Mouse (Mus musculus) heart, embryonic 13.5 days (tissue): Measurements from ENCODE around the gene Elmsan1. TPM values are rescaled to one million over a fixed set of nuclear protein-coding genes. Genes with fewer than 3 reads are reported as not detected.

ENCODE experiments used
- ATAC-seq: fragments of 200-750 bp; cut with Nextera tagmentation; 2 replicates; pipeline ENCODE4 v1.8.0; 2017; ENCODE audit warnings: moderate TSS enrichment; ENCODE audit not compliant: insufficient number of reproducible peaks, low FRiP score, low TSS enrichment; ENCODE audit errors: extremely low read depth
- H3K27ac ChIP-seq: fragments of 300-500 bp; sonication (generic); replicated peaks from 2 replicates; pipeline ENCODE4 v1.5.1; 2015; ENCODE audit warnings: moderate library complexity, mild to moderate bottlenecking, inconsistent platforms
- H3K27me3 ChIP-seq: fragments of 300-500 bp; sonication (generic); replicated peaks from 2 replicates; pipeline ENCODE4 v1.6.1; 2015; ENCODE audit warnings: mild to moderate bottlenecking, inconsistent platforms
- H3K36me3 ChIP-seq: fragments of 300-500 bp; sonication (generic); 2 replicates; pipeline ENCODE4 v1.6.1; 2015; ENCODE audit warnings: mild to moderate bottlenecking, inconsistent platforms
- H3K4me1 ChIP-seq: fragments of 300-500 bp; sonication (generic); 2 replicates; pipeline ENCODE4 v1.6.1; 2015; ENCODE audit warnings: inconsistent platforms
- H3K4me2 ChIP-seq: fragments of 300-500 bp; sonication (generic); 2 replicates; pipeline ENCODE4 v1.6.1; 2015; ENCODE audit warnings: inconsistent platforms, mild to moderate bottlenecking, moderate library complexity
- H3K4me3 ChIP-seq: fragments of 300-500 bp; sonication (generic); 2 replicates; pipeline ENCODE4 v1.5.1; 2015; ENCODE audit warnings: moderate library complexity, mild to moderate bottlenecking, inconsistent platforms
- H3K9ac ChIP-seq: fragments of 300-500 bp; sonication (generic); 2 replicates; pipeline ENCODE4 v1.6.1; 2015; ENCODE audit warnings: inconsistent platforms, mild to moderate bottlenecking, moderate library complexity
- H3K9me3 ChIP-seq: fragments of 300-500 bp; sonication (generic); 2 replicates; pipeline ENCODE4 v1.6.1; 2016; ENCODE audit warnings: inconsistent platforms
- WGBS: fragments of 180-500 bp; shearing (Covaris S2); methylation state at CpG from one replicate; pipeline ENCODE4 v1.1.7; 2015; ENCODE audit warnings: mixed read lengths; 5-methylcytosine and 5-hydroxymethylcytosine counted together
- polyA plus RNA-seq: library from polyadenylated mRNA; unstranded; fragments of >200 nt; fragmentation: Nextera tagmentation; extraction: Ambion mirVana; gene quantifications from 2 replicates; pipeline ENCODE4 v1.2.1, GENCODE M21; 2015

The Elmsan1 gene
- polyA plus RNA-seq, 1 experiment from 2014 or later = 6.8 TPM

DNA sequence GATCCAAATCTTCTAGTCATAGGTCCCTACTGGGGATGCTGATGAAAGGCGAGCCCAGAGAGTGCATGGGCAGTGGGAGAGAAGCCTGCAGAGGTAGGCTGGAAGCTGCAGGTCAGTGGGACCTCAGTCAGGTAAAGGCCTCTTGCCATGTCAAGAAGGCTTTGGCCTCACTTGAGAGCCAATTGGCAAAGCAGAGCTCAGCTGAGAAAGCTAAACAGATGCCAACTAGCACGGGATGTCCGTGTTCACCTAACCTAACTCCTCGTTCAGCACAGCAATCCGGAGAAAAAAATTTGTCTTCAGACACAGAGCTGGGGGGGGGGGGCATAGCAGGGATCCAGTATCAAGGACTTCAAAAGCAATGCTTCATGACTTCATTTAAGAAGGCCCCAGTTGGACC lies 33.7 kb downstream of the Elmsan1 start:
- H3K9me3 ChIP-seq = no peaks in the 10 kb centered on the region
- no peak overlapping the region for H3K9ac ChIP-seq
- 67% methylated on average over 5 of the region's 5 CpGs for WGBS
- H3K27ac ChIP-seq = no peak overlapping the region
- H3K4me3 ChIP-seq = no peak overlapping the region
- no peaks in the 10 kb centered on the region for H3K27me3 ChIP-seq
- no peak for ATAC-seq
- peaks cover 9% of the 10 kb centered on the region; the same call in 1 of the 2 replicates for H3K36me3 ChIP-seq
- peaks cover 78% of the 10 kb centered on the region for H3K4me1 ChIP-seq
- no peak overlapping the region for H3K4me2 ChIP-seq

DNA sequence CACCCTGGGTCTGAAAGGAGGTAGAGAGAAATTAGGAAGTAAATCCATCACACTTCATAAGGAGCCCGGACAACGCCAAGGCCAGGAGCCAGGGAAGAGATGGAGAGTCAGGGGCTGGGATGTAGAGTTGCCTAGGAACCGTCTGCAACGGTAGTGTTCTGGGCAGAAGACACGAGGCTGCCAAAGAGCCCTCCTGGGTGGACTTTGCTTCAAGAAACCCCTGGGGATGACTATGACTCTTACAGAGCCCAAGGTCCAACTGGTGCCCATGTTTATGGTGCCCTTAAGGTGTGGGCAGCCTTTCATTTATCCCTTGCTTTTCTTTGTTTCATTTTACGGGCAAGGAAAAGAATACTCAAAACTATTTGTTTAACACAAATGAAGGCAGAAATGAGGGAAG lies 36.7 kb downstream of the Elmsan1 start:
- Histone ChIP-seq H3K9ac (peak overlapping the region; percentile 54), H3K4me2 (peak overlapping the region; percentile 54), H3K4me3 (no peak overlapping the region), H3K27me3 (no peaks in the 10 kb centered on the region), H3K27ac (peak overlapping the region; percentile 85), H3K9me3 (no peaks in the 10 kb centered on the region), H3K36me3 (peaks cover 9% of the 10 kb centered on the region; the same call in 1 of the 2 replicates), H3K4me1 (peaks cover 78% of the 10 kb centered on the region)
- no peak for ATAC-seq
- 73% methylated on average over 6 of the region's 6 CpGs for WGBS

GRCm38 (mm10) chr12:84180701-84181435 lies 37.8 kb downstream of the Elmsan1 start:
- Histone ChIP-seq H3K36me3 (no peaks in the 10 kb centered on the region), H3K4me3 (peak overlapping the region; percentile 9; the same call in 1 of the 2 replicates), H3K4me2 (peak overlapping the region; percentile 54), H3K4me1 (peaks cover 78% of the 10 kb centered on the region), H3K27me3 (no peaks in the 10 kb centered on the region), H3K9me3 (no peaks in the 10 kb centered on the region), H3K9ac (peak overlapping the region; percentile 54), H3K27ac (peak overlapping the region; percentile 85)
- 23% methylated on average over 8 of the region's 8 CpGs for WGBS
- peak; percentile 63; the same call in 1 of the 2 replicates for ATAC-seq

DNA sequence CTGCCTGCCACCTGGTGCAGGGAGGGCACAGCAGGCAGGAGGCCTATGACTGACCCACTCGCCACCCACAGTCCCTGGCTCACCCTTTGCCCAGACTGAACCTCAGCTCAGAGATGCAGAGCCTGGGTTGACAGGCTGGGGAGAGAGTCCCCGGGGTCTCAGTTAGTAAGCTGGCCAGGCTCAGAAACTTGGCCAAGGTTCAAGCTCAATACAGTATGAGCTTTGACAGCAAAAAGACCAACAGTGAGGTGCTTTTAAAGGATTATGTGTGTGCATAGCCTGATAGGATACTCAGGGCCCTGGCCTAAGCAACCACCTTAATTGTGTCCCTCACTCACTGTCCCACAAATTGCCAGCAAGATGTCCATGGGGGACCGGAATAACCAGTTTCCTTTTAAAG lies 38.6 kb downstream of the Elmsan1 start:
- Histone ChIP-seq H3K27ac (peak overlapping the region; percentile 85), H3K9ac (peak overlapping the region; percentile 54), H3K4me1 (peaks cover 78% of the 10 kb centered on the region), H3K36me3 (no peaks in the 10 kb centered on the region), H3K9me3 (no peaks in the 10 kb centered on the region), H3K4me2 (peak overlapping the region; percentile 54; the same call in 1 of the 2 replicates), H3K27me3 (no peaks in the 10 kb centered on the region), H3K4me3 (peak overlapping the region; percentile 9; the same call in 1 of the 2 replicates)
- ATAC-seq = no peak
- 49% methylated on average over 3 of the region's 3 CpGs for WGBS

- Histone ChIP-seq H3K9ac (peak overlapping the region; percentile 38; the same call in 1 of the 2 replicates), H3K9me3 (no peaks in the 10 kb centered on the region), H3K27ac (no peak overlapping the region), H3K27me3 (no peaks in the 10 kb centered on the region), H3K4me1 (peaks cover 84% of the 10 kb centered on the region), H3K4me3 (no peak overlapping the region), H3K4me2 (no peak overlapping the region), H3K36me3 (peaks cover 3% of the 10 kb centered on the region)
- no peak for ATAC-seq
- WGBS = 56% methylated on average over 10 of the region's 10 CpGs
These were observed 39.8 kb downstream of the Elmsan1 start for GRCm38 (mm10) chr12:84178652-84179445.

DNA sequence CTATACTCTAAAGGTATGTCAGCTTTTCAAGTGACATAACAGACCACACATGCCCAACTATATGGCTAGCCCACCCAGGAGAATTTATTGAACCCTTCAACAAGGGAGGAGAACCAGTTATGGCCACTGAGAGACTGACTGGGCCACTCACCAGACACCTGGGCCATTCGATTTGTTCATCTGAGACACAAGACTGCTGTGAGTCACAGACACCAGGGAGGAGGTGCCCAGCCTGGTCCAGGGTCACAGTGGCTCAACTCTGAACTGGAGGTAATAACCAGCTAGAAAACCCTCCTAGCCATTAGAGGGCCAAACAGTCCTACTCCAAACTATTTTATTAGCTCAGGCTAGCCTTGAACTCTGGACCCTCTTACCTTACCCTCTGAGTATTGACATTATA lies 40.6 kb downstream of the Elmsan1 start:
- no peak overlapping the region for H3K4me3 ChIP-seq
- no peak overlapping the region for H3K4me2 ChIP-seq
- H3K9me3 ChIP-seq = no peaks in the 10 kb centered on the region
- H3K27me3 ChIP-seq = no peaks in the 10 kb centered on the region
- H3K27ac ChIP-seq = peak overlapping the region; percentile 93
- H3K36me3 ChIP-seq = peaks cover 11% of the 10 kb centered on the region
- H3K4me1 ChIP-seq = peaks cover 88% of the 10 kb centered on the region
- peak overlapping the region; percentile 65; the same call in 1 of the 2 replicates for H3K9ac ChIP-seq
- ATAC-seq = no peak
- WGBS = 66% methylated on average over 1 of the region's 1 CpGs

GRCm38 (mm10) chr12:84176886-84177765 lies 41.6 kb downstream of the Elmsan1 start:
- Histone ChIP-seq H3K9ac (peak overlapping the region; percentile 82), H3K4me2 (peak overlapping the region; percentile 82), H3K27ac (peak overlapping the region; percentile 93), H3K4me3 (no peak overlapping the region), H3K4me1 (peaks cover 87% of the 10 kb centered on the region), H3K9me3 (no peaks in the 10 kb centered on the region), H3K36me3 (peaks cover 20% of the 10 kb centered on the region), H3K27me3 (no peaks in the 10 kb centered on the region)
- 36% methylated on average over 6 of the region's 6 CpGs for WGBS
- ATAC-seq = no peak

DNA sequence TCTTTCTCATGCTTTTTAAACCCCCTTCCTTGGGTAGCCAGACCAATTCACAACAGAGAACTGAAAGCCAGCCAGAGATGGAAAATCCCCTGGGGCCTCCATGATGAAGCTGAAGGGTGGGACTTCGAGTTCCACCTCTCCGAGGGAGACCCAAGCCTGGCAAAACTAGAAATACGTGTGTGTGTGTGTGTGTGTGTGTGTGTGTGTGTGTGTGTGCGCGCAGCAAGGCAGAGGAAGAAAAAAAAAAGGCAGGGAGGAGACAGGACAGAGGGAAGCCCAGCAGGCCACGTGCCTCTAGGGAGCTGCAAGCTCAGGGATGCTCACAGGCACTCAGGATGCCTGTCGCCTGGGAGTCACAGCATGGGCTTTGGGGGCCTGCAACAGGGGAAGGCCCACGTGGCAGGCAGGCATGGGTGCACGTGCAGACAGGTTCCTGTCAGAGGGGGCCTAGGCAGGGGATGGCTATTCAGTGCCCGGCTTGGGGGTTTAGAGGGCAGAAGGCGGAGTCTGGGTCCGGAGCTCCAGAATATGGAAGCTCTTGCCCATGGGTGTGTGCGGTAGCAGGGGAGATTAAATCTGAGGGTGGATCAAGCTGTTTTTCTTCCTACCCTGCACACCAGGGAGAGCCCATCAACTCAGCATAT lies 42.4 kb downstream of the Elmsan1 start:
- peak overlapping the region; percentile 93 for H3K27ac ChIP-seq
- H3K4me2 ChIP-seq = peak overlapping the region; percentile 82
- H3K36me3 ChIP-seq = peaks cover 29% of the 10 kb centered on the region
- no peaks in the 10 kb centered on the region for H3K9me3 ChIP-seq
- peaks cover 78% of the 10 kb centered on the region for H3K4me1 ChIP-seq
- H3K4me3 ChIP-seq = peak overlapping the region; percentile 51
- ATAC-seq = peak; percentile 40; the same call in 1 of the 2 replicates
- peak overlapping the region; percentile 82 for H3K9ac ChIP-seq
- WGBS = 8% methylated on average over 13 of the region's 13 CpGs
- no peaks in the 10 kb centered on the region for H3K27me3 ChIP-seq

DNA sequence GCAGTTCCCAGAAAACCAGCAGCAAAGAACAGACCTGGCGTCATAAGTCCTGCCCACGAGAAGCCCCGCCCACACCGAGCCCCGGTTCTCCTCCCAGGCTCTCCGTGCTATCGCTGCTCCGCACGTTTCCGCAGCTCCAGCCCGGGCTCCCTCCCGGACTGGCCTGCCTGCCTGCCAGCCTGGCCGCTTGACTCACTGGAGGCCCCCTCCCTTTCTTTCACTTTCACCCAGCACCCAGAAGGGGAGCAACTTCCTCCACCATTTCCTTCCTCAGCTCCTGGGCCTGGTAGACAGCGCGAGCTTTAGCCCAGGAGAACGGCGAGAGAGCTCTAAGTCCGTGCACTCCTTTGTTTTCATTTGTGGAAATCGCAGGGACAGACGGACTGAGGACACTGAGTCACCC lies 43.0 kb downstream of the Elmsan1 start:
- peak overlapping the region; percentile 82 for H3K4me2 ChIP-seq
- H3K9me3 ChIP-seq = no peaks in the 10 kb centered on the region
- under 1% methylated on average over 20 of the region's 20 CpGs for WGBS
- H3K27ac ChIP-seq = peak overlapping the region; percentile 93
- peaks cover 73% of the 10 kb centered on the region for H3K4me1 ChIP-seq
- peaks cover 35% of the 10 kb centered on the region for H3K36me3 ChIP-seq
- peak overlapping the region; percentile 82 for H3K9ac ChIP-seq
- peak; percentile 65 for ATAC-seq
- no peaks in the 10 kb centered on the region for H3K27me3 ChIP-seq
- peak overlapping the region; percentile 51 for H3K4me3 ChIP-seq

DNA sequence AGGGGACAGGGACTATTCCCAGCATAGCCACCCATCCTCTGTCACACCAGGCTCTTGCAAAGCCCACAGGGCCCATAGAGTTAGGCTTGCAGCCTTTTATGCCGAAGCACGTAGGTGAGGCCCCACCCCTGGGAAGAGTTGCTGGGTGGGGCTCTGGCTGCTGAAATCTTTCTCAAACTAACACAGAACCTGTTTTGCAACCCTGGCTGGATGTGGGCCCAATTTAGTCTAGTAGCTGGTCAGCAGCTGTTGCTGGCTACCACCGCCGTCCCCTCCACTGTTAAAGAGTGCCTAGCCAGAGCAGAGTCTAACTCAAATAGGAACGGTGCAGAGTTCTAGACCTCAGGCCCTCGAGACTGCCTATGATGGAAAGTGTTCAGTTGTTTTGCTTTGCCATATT lies 43.8 kb downstream of the Elmsan1 start:
- Histone ChIP-seq H3K9me3 (no peaks in the 10 kb centered on the region), H3K4me2 (peak overlapping the region; percentile 82), H3K4me1 (peaks cover 65% of the 10 kb centered on the region), H3K36me3 (peaks cover 40% of the 10 kb centered on the region), H3K27me3 (no peaks in the 10 kb centered on the region), H3K9ac (peak overlapping the region; percentile 82; the same call in 1 of the 2 replicates), H3K27ac (peak overlapping the region; percentile 93), H3K4me3 (no peak overlapping the region; the same call in 1 of the 2 replicates)
- 69% methylated on average over 6 of the region's 6 CpGs for WGBS
- no peak for ATAC-seq
